Mouse (Mus musculus) liver, embryonic 16.5 days (tissue): Measurements from ENCODE around the gene AI481877. TPM values are rescaled to one million over a fixed set of nuclear protein-coding genes. Genes with fewer than 3 reads are reported as not detected.
"Not testable (repeated sequence)": the region's sequence is repeated elsewhere in the genome, so short reads cannot be mapped to it uniquely, and the experiment has no call there.

Source experiments
- ATAC-seq: fragments of 200-750 bp; cut with Nextera tagmentation; 2 replicates; pipeline ENCODE4 v1.8.0; 2017; ENCODE audit warnings: low read depth, mild to moderate bottlenecking, moderate number of reproducible peaks, moderate library complexity
- H3K27ac ChIP-seq: fragments of 300-500 bp; sonication (generic); 2 replicates; pipeline ENCODE4 v1.5.1; 2014; ENCODE audit warnings: mild to moderate bottlenecking, low read length
- H3K27me3 ChIP-seq: fragments of 300-500 bp; sonication (generic); 2 replicates; pipeline ENCODE4 v1.6.1; 2014; ENCODE audit warnings: low read depth, low read length, mixed read lengths; ENCODE audit not compliant: control insufficient read depth, insufficient read depth
- H3K36me3 ChIP-seq: fragments of 300-500 bp; sonication (generic); 2 replicates; pipeline ENCODE4 v1.6.1; 2014; ENCODE audit warnings: mild to moderate bottlenecking; ENCODE audit not compliant: control insufficient read depth, insufficient read depth
- H3K4me1 ChIP-seq: fragments of 300-500 bp; sonication (generic); 2 replicates; pipeline ENCODE4 v1.6.1; 2014; ENCODE audit warnings: low read depth, low read length, mixed read lengths; ENCODE audit not compliant: control insufficient read depth
- H3K4me2 ChIP-seq: fragments of 300-500 bp; sonication (generic); 2 replicates; pipeline ENCODE4 v1.6.1; 2014; ENCODE audit warnings: low read depth, low read length, mixed read lengths
- H3K4me3 ChIP-seq: fragments of 300-500 bp; sonication (generic); 2 replicates; pipeline ENCODE4 v1.5.1; 2014; ENCODE audit warnings: low read depth, mild to moderate bottlenecking, low read length
- H3K9ac ChIP-seq: fragments of 300-500 bp; sonication (generic); 2 replicates; pipeline ENCODE4 v1.6.1; 2014; ENCODE audit warnings: low read depth, low read length
- H3K9me3 ChIP-seq: fragments of 300-500 bp; sonication (generic); replicated peaks from 2 replicates; pipeline ENCODE4 v1.6.1; 2016; ENCODE audit warnings: low read length; ENCODE audit not compliant: control insufficient read depth
- WGBS: fragments of 180-500 bp; shearing (Covaris S2); extraction: QIAGEN DNeasy Blood & Tissue Kit; methylation state at CpG from one replicate; pipeline ENCODE4 v1.1.7; 2014; ENCODE audit not compliant: insufficient replicate concordance; 5-methylcytosine and 5-hydroxymethylcytosine counted together
- polyA plus RNA-seq: library from polyadenylated mRNA; unstranded; fragments of >200 nt; fragmentation: Nextera tagmentation; extraction: Ambion mirVana; gene quantifications from 2 replicates; pipeline ENCODE4 v1.2.1, GENCODE M21; 2015

The AI481877 gene
- polyA plus RNA-seq = not detected in 2 replicates

GRCm38 (mm10) chr4:59138507-59139033 is at the start of gene AI481877:
Gene AI481877 (minus strand): TSS chr4:59138983.
- H3K36me3 ChIP-seq, H3K4me3 ChIP-seq, H3K27me3 ChIP-seq, ATAC-seq, H3K9me3 ChIP-seq, H3K9ac ChIP-seq, H3K4me2 ChIP-seq, H3K27ac ChIP-seq, H3K4me1 ChIP-seq: not testable (repeated sequence)
- 42% methylated on average over 2 of the region's 6 CpGs for WGBS

GRCm38 (mm10) chr4:59188474-59188801 is 49.7 kb upstream of the AI481877 start:
- peak overlapping the region; percentile 99 for H3K4me3 ChIP-seq
- peak overlapping the region; percentile 65 for H3K4me2 ChIP-seq
- ATAC-seq = no peak
- peak overlapping the region; percentile 98 for H3K9ac ChIP-seq
- H3K27me3 ChIP-seq = no peaks in the 10 kb centered on the region
- no peaks in the 10 kb centered on the region for H3K9me3 ChIP-seq
- H3K27ac ChIP-seq = peak overlapping the region; percentile 95
- 15% methylated on average over 4 of the region's 4 CpGs for WGBS
- H3K36me3 ChIP-seq = no peaks in the 10 kb centered on the region
- peaks cover 11% of the 10 kb centered on the region for H3K4me1 ChIP-seq

- Histone ChIP-seq H3K9me3 (no peaks in the 10 kb centered on the region), H3K27ac (no peak overlapping the region), H3K36me3 (no peaks in the 10 kb centered on the region), H3K9ac (no peak overlapping the region), H3K4me1 (peaks cover 7% of the 10 kb centered on the region), H3K27me3 (no peaks in the 10 kb centered on the region), H3K4me2 (no peak overlapping the region), H3K4me3 (no peak overlapping the region)
- 8% methylated on average over 3 of the region's 3 CpGs for WGBS
- ATAC-seq = no peak
Measured at GRCm38 (mm10) chr4:59187289-59187688, 48.5 kb upstream of the AI481877 start.

GRCm38 (mm10) chr4:59185671-59186070 is 46.9 kb upstream of the AI481877 start:
- H3K9ac ChIP-seq = no peak overlapping the region
- no peak overlapping the region for H3K4me2 ChIP-seq
- H3K4me1 ChIP-seq = peaks cover 13% of the 10 kb centered on the region
- H3K9me3 ChIP-seq = no peaks in the 10 kb centered on the region
- H3K36me3 ChIP-seq = no peaks in the 10 kb centered on the region
- H3K4me3 ChIP-seq = no peak overlapping the region
- no peak for ATAC-seq
- no peak overlapping the region for H3K27ac ChIP-seq
- WGBS = 46% methylated on average over 3 of the region's 3 CpGs
- no peaks in the 10 kb centered on the region for H3K27me3 ChIP-seq

- ATAC-seq = no peak
Measured at GRCm38 (mm10) chr4:59181320-59182271, 42.8 kb upstream of the AI481877 start.

GRCm38 (mm10) chr4:59177566-59177965 is 38.8 kb upstream of the AI481877 start:
- no peaks in the 10 kb centered on the region for H3K36me3 ChIP-seq
- no peak overlapping the region for H3K27ac ChIP-seq
- H3K4me2 ChIP-seq = no peak overlapping the region
- WGBS = 67% methylated on average over 2 of the region's 2 CpGs
- H3K9ac ChIP-seq = no peak overlapping the region
- H3K4me3 ChIP-seq = no peak overlapping the region
- H3K4me1 ChIP-seq = peaks cover 6% of the 10 kb centered on the region
- ATAC-seq = no peak
- no peaks in the 10 kb centered on the region for H3K9me3 ChIP-seq
- H3K27me3 ChIP-seq = no peaks in the 10 kb centered on the region

More at GRCm38 (mm10) chr4:59181320-59182271, 42.8 kb upstream of the AI481877 start:
- peak overlapping the region; percentile 9; the same call in 1 of the 2 replicates for H3K4me2 ChIP-seq
- H3K36me3 ChIP-seq = no peaks in the 10 kb centered on the region
- no peak overlapping the region; the same call in 1 of the 2 replicates for H3K27ac ChIP-seq
- H3K9ac ChIP-seq = no peak overlapping the region
- H3K4me3 ChIP-seq = no peak overlapping the region
- H3K9me3 ChIP-seq = no peaks in the 10 kb centered on the region
- H3K27me3 ChIP-seq = no peaks in the 10 kb centered on the region
- H3K4me1 ChIP-seq = peaks cover 8% of the 10 kb centered on the region
- WGBS = 43% methylated on average over 5 of the region's 5 CpGs

- H3K4me2 ChIP-seq = no peak overlapping the region
- H3K27me3 ChIP-seq = no peaks in the 10 kb centered on the region
- no peak for ATAC-seq
- H3K9me3 ChIP-seq = no peaks in the 10 kb centered on the region
- H3K9ac ChIP-seq = no peak overlapping the region
- no peak overlapping the region for H3K27ac ChIP-seq
- no peaks in the 10 kb centered on the region for H3K4me1 ChIP-seq
- H3K36me3 ChIP-seq = no peaks in the 10 kb centered on the region
- H3K4me3 ChIP-seq = no peak overlapping the region
- 35% methylated on average over 6 of the region's 6 CpGs for whole genome bisulfite sequencing
Measured at GRCm38 (mm10) chr4:59175929-59176328, 37.1 kb upstream of the AI481877 start.

- Histone ChIP-seq H3K9ac (no peak overlapping the region), H3K4me3 (no peak overlapping the region), H3K27ac (no peak overlapping the region), H3K4me1 (no peaks in the 10 kb centered on the region), H3K27me3 (no peaks in the 10 kb centered on the region), H3K9me3 (no peaks in the 10 kb centered on the region), H3K4me2 (no peak overlapping the region), H3K36me3 (no peaks in the 10 kb centered on the region)
- 25% methylated on average over 4 of the region's 4 CpGs for WGBS
- ATAC-seq = no peak
Measured at GRCm38 (mm10) chr4:59175003-59175402, 36.2 kb upstream of the AI481877 start.
